Mouse (Mus musculus) thymus, adult 18-20 months (tissue): ENCODE measurements around the gene Esrrg.

Experiments used
- DNase-seq, 2 experiments: peaks; one replicate each; pipeline ENCODE4 v3.0.0; 2022; ENCODE audit warnings: mixed read lengths in 2 of 2

Gene Esrrg

GRCm38 (mm10) chr1:188085116-188085879 lies 476.7 kb downstream of the Esrrg start:
- DNase-seq = no peak

GRCm38 (mm10) chr1:188093724-188094123 lies 485.1 kb downstream of the Esrrg start:
- no peak for DNase-seq

- no peak for DNase-seq
These were observed 493.2 kb downstream of the Esrrg start for GRCm38 (mm10) chr1:188101832-188102231.

GRCm38 (mm10) chr1:188103179-188103578 lies 494.6 kb downstream of the Esrrg start:
- no peak for DNase-seq

GRCm38 (mm10) chr1:188105516-188105915 lies 496.9 kb downstream of the Esrrg start:
- DNase-seq = no peak

- no peak for DNase-seq
These were observed 499.4 kb downstream of the Esrrg start for GRCm38 (mm10) chr1:188107946-188108345.

- no peak for DNase-seq
These were observed 503.0 kb downstream of the Esrrg start for GRCm38 (mm10) chr1:188111552-188111951.

- no peak for DNase-seq
These were observed 504.6 kb downstream of the Esrrg start for GRCm38 (mm10) chr1:188113240-188113639.

- DNase-seq = no peak
These were observed 509.5 kb downstream of the Esrrg start for GRCm38 (mm10) chr1:188118125-188118524.

GRCm38 (mm10) chr1:188119806-188120205 lies 511.2 kb downstream of the Esrrg start:
- DNase-seq = no peak

GRCm38 (mm10) chr1:188125521-188126021 lies 517.0 kb downstream of the Esrrg start:
- no peak for DNase-seq

- no peak for DNase-seq
These were observed 527.5 kb downstream of the Esrrg start for GRCm38 (mm10) chr1:188136126-188136525.

GRCm38 (mm10) chr1:188139473-188139872 lies 530.9 kb downstream of the Esrrg start:
- no peak for DNase-seq

GRCm38 (mm10) chr1:188140221-188140620 lies 531.6 kb downstream of the Esrrg start:
- DNase-seq = no peak

- DNase-seq = no peak
These were observed 539.0 kb downstream of the Esrrg start for GRCm38 (mm10) chr1:188147381-188148156.

GRCm38 (mm10) chr1:188151066-188151465 lies 542.5 kb downstream of the Esrrg start:
- no peak for DNase-seq

GRCm38 (mm10) chr1:188152011-188152410 lies 543.4 kb downstream of the Esrrg start:
- no peak for DNase-seq

- DNase-seq = no peak
These were observed 545.1 kb downstream of the Esrrg start for GRCm38 (mm10) chr1:188153665-188154064.

- DNase-seq = no peak
These were observed 546.0 kb downstream of the Esrrg start for GRCm38 (mm10) chr1:188154466-188155110.

- DNase-seq = no peak
These were observed 546.7 kb downstream of the Esrrg start for GRCm38 (mm10) chr1:188155135-188155779.

GRCm38 (mm10) chr1:188156520-188156919 lies 547.9 kb downstream of the Esrrg start:
- DNase-seq = no peak

- DNase-seq = no peak
These were observed 548.8 kb downstream of the Esrrg start for GRCm38 (mm10) chr1:188157237-188157955.
